Mouse (Mus musculus) midbrain, embryonic 16.5 days (tissue): ENCODE data around the gene Slc44a4. TPM values are rescaled to one million over a fixed set of nuclear protein-coding genes. Genes with fewer than 3 reads are reported as not detected.

Experiments
- ATAC-seq: fragments of 200-750 bp; cut with Nextera tagmentation; 2 replicates; pipeline ENCODE4 v1.8.0; 2017; ENCODE audit warnings: moderate TSS enrichment
- H3K27ac ChIP-seq: fragments of 300-500 bp; sonication (generic); 2 replicates; pipeline ENCODE4 v1.5.1; 2014; ENCODE audit warnings: mild to moderate bottlenecking, low read length, mixed read lengths
- H3K27me3 ChIP-seq: fragments of 300-500 bp; sonication (generic); 2 replicates; pipeline ENCODE4 v1.6.1; 2014; ENCODE audit warnings: low read depth, low read length, mixed read lengths; ENCODE audit not compliant: control insufficient read depth, insufficient read depth
- H3K36me3 ChIP-seq: fragments of 300-500 bp; sonication (generic); 2 replicates; pipeline ENCODE4 v1.6.1; 2014; ENCODE audit warnings: mild to moderate bottlenecking, low read length, moderate library complexity, mixed read lengths; ENCODE audit not compliant: control insufficient read depth, insufficient read depth
- H3K4me1 ChIP-seq: fragments of 300-500 bp; sonication (generic); 2 replicates; pipeline ENCODE4 v1.6.1; 2014; ENCODE audit warnings: mild to moderate bottlenecking, low read length, mixed read lengths; ENCODE audit not compliant: control insufficient read depth, insufficient read depth
- H3K4me2 ChIP-seq: fragments of 300-500 bp; sonication (generic); 2 replicates; pipeline ENCODE4 v1.6.1; 2014; ENCODE audit warnings: mild to moderate bottlenecking, low read length, mixed read lengths
- H3K4me3 ChIP-seq: fragments of 300-500 bp; sonication (generic); 2 replicates; pipeline ENCODE4 v1.5.1; 2014; ENCODE audit warnings: low read depth, mild to moderate bottlenecking, low read length, moderate library complexity, mixed read lengths
- H3K9ac ChIP-seq: fragments of 300-500 bp; sonication (generic); 2 replicates; pipeline ENCODE4 v1.6.1; 2014; ENCODE audit warnings: low read depth, low read length, mixed read lengths
- H3K9me3 ChIP-seq: fragments of 300-500 bp; sonication (generic); replicated peaks from 2 replicates; pipeline ENCODE4 v1.6.1; 2014; ENCODE audit warnings: mild to moderate bottlenecking, low read length, mixed read lengths; ENCODE audit not compliant: control insufficient read depth, poor library complexity, severe bottlenecking
- WGBS: fragments of 180-500 bp; shearing (Covaris S2); extraction: QIAGEN DNeasy Blood & Tissue Kit; methylation state at CpG from one replicate; pipeline ENCODE4 v1.1.7; 2014; 5-methylcytosine and 5-hydroxymethylcytosine counted together
- polyA plus RNA-seq: library from polyadenylated mRNA; unstranded; fragments of >200 nt; fragmentation: Nextera tagmentation; extraction: Ambion mirVana; gene quantifications from 2 replicates; pipeline ENCODE4 v1.2.1, GENCODE M21; 2015

The Slc44a4 gene
- polyA plus RNA-seq = 0.09 TPM in 1 of 2 replicates, not detected in the other

DNA sequence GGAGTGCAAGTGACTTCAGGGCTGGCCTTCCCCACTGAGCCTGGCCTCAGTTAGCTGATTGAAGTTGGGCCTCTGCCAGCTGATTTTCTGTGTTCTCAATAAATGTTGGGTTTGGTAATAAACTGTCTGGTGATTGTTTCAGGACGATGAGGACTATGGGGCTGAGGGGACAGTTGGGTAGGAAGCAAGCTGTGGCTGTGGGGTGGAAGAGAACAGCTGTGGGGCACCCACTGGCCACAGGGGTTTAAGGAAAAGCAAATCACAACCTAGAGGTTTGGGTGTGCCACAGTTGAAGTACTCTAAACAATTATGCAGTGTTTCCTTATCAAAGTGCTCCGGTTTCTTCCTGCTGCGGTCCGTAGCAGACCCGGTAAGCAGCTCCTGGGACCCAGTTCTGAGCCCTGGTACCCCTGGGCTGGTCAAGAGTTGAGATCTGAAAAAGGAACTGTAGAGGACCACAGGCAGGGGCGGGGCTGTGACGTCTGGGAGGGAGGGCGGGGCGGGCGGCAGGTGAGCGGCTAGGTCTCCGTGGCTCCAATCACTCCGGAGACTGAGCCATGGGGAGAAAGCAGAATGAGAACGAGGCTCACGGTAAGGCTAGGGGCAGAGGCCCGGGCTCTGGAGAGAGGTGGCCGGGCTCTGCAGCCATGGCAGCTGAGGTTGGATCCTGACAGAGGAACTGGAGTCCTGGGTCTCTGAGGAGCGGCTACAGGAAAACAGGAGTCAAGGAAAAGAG is at the start of gene Slc44a4:
Gene Slc44a4, plus strand, starts transcription at position 537 of the 736 bp plus-strand sequence.
- Histone ChIP-seq H3K4me2 (no peak within 1 kb of the TSS), H3K9me3 (no peaks in the 10 kb centered on the region), H3K36me3 (peaks cover 36% of the 10 kb centered on the region), H3K9ac (no peak within 1 kb of the TSS), H3K27ac (no peak within 1 kb of the TSS), H3K4me3 (no peak within 1 kb of the TSS), H3K27me3 (no peaks in the 10 kb centered on the region), H3K4me1 (no peaks in the 10 kb centered on the region)
- ATAC-seq = no peak
- 47% methylated on average over 18 of the region's 18 CpGs for WGBS

DNA sequence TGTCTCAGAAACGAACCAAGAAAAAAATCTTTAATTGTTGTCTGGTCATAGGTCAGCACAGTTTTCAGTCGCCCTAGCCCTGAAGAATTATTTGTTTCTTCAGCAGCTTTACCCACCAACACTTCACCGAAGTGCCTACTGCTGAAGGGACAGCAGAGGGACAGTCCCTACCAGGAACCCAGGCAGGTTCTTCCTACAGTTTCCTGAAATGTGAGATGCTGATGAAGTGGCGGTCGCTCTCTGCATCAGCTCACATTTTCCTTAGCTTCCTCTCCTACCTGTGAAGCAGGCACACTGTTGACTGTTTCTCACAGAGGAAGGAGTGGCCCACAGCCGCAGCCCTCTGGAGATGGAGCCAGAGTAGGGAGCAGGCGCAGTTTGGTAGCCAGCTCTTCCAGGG is 48.3 kb upstream of the Slc44a4 start:
- Histone ChIP-seq H3K9me3 (no peaks in the 10 kb centered on the region), H3K9ac (no peak overlapping the region), H3K4me3 (no peak overlapping the region), H3K27ac (no peak overlapping the region), H3K4me1 (no peaks in the 10 kb centered on the region), H3K36me3 (no peaks in the 10 kb centered on the region), H3K27me3 (no peaks in the 10 kb centered on the region), H3K4me2 (no peak overlapping the region)
- no peak for ATAC-seq
- 70% methylated on average over 7 of the region's 7 CpGs for WGBS

DNA sequence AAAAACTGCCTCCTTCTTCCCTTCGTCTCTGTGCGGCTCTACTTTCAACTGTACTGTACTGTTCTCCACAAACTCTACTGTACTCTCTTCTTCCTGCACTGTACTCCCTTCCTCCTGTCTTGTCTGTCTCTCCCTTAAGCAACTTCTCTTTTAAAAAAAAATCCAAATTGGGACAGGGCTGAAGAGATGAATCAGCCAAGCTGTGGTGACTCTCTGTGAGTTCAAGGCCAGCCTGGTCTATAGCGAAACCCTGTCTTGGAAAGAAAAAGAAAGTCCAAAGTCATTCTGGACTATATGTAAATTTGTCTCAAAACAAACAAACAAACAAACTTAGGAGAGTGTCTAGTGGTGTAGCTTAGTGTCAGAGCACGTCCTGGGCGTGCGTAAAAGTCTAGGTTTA is 39.9 kb upstream of the Slc44a4 start:
- H3K9me3 ChIP-seq = no peaks in the 10 kb centered on the region
- no peak for ATAC-seq
- no peaks in the 10 kb centered on the region for H3K36me3 ChIP-seq
- no peak overlapping the region for H3K9ac ChIP-seq
- H3K4me1 ChIP-seq = no peaks in the 10 kb centered on the region
- 96% methylated on average over 6 of the region's 6 CpGs for WGBS
- no peaks in the 10 kb centered on the region for H3K27me3 ChIP-seq
- H3K4me3 ChIP-seq = no peak overlapping the region
- H3K27ac ChIP-seq = no peak overlapping the region
- H3K4me2 ChIP-seq = no peak overlapping the region

DNA sequence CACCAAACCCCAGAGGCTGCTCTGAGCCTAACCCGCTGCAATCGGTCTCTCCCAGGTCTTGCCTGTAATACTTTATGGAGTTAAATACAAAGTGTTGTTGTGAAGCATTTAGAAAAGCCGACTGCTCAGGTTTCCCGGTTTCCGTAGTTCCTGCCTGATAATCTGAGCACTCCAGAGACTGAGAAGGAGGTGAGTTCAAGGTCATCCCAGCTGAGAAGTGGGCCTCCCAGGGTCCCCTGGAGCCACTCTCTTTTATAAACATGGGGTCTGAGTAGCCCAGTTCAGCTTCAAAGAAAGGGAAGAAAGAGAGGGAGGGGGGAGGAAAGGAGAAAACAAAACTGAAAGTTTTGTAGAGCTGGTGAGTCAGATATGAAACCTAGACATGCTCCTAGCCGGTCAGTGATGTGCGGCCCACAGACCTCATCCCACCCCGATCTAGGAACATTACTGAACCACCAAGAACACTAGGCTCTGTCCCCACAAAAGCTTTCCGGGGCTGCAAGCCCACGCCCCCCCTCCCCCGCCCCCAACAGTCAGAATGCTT is 34.9 kb upstream of the Slc44a4 start, which contains the start of gene Zbtb12:
Gene Zbtb12, plus strand, starts transcription at position 148 of the 544 bp plus-strand sequence.
- ATAC-seq = no peak
- Histone ChIP-seq H3K36me3 (no peaks in the 10 kb centered on the region), H3K27me3 (peaks cover 4% of the 10 kb centered on the region; the same call in 1 of the 2 replicates), H3K9me3 (no peaks in the 10 kb centered on the region), H3K4me3 (no peak within 1 kb of the TSS), H3K4me1 (no peaks in the 10 kb centered on the region), H3K4me2 (no peak within 1 kb of the TSS), H3K27ac (no peak within 1 kb of the TSS), H3K9ac (no peak within 1 kb of the TSS)
- 70% methylated on average over 11 of the region's 11 CpGs for WGBS

DNA sequence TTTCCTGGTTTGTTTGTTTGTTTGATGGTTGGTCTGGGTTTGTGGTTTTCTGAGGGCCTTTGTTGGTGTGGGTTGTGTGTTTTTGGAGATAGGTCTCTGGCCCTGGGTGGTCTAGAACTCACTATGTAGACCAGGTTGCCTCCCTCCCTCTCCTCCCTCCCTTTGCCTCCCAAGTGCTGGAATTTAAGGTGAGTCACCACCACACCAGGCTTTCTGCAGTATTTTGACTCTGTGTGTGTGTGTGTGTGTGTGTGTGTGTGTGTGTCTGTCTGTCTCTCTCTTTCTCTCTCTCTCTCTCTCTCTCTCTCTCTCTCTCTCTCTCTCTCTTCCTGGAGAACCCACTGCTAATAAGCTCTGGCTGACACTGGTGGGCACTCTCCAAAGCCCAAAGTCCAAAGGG is 33.1 kb upstream of the Slc44a4 start:
- H3K9ac ChIP-seq = no peak overlapping the region
- ATAC-seq = no peak
- no peak overlapping the region for H3K27ac ChIP-seq
- H3K36me3 ChIP-seq = no peaks in the 10 kb centered on the region
- no peaks in the 10 kb centered on the region for H3K9me3 ChIP-seq
- no peak overlapping the region for H3K4me3 ChIP-seq
- no peaks in the 10 kb centered on the region for H3K4me1 ChIP-seq
- no peak overlapping the region for H3K4me2 ChIP-seq
- H3K27me3 ChIP-seq = peaks cover 4% of the 10 kb centered on the region; the same call in 1 of the 2 replicates

DNA sequence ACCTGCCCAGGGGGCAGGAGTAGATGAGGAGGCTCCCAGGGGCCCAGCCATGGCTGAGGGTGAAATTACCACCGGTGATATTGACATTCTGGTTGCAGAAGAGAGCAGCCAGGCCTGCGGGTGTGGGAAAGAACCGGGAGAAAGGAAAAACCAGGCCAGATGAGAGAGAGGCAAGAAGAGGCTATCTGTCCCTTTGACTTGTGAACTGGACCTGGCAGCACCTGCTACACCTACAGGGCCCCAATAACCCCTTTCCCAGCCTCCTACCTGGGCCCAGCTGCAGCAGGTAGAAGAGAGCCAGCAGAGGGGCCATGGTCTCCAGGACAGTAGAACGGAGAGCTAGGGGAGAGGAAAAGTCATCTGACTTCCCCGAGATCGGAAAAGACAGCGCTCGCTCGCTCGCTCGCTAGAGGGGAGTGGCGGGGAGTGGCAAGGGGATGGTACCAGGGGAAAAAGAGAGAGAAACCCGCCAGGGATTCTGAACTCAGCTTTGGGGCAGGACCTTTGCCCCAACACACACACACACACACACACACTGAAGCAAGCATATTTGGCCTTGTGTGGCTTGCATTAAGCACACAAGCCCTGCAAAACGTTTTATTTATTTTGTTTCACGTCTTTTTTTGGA is 32.5 kb upstream of the Slc44a4 start, which contains the start of gene Gm20547:
Gene Gm20547, minus strand, starts transcription at position 360 of the 628 bp plus-strand sequence.
- no peak for ATAC-seq
- no peak within 1 kb of the TSS for H3K27ac ChIP-seq
- H3K27me3 ChIP-seq = peaks cover 4% of the 10 kb centered on the region; the same call in 1 of the 2 replicates
- H3K9ac ChIP-seq = no peak within 1 kb of the TSS
- H3K4me3 ChIP-seq = no peak within 1 kb of the TSS
- no peaks in the 10 kb centered on the region for H3K9me3 ChIP-seq
- no peaks in the 10 kb centered on the region for H3K36me3 ChIP-seq
- no peaks in the 10 kb centered on the region for H3K4me1 ChIP-seq
- no peak within 1 kb of the TSS for H3K4me2 ChIP-seq
- WGBS = 7% methylated on average over 15 of the region's 15 CpGs

DNA sequence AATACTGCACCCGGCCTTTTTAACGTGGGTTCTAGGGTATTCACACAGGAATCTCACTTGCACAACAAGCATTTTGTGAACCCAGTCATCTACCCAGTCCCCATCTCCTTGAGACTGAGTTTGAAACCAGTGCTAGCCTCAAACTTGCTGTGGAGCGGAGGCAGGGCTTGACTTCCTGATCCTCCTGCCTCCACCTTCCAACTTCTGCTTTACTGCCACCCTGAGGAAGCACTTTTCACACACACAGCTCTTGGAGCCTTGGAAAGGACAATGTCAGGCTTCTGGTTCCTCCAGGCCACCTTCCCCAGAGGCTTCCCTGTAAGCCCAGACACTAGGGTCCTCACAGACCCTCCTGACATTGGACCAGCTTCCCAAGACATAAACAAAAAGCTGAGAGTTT is 30.9 kb upstream of the Slc44a4 start:
- Histone ChIP-seq H3K4me3 (no peak overlapping the region), H3K9ac (no peak overlapping the region), H3K27me3 (peaks cover 4% of the 10 kb centered on the region; the same call in 1 of the 2 replicates), H3K4me1 (no peaks in the 10 kb centered on the region), H3K27ac (no peak overlapping the region), H3K4me2 (no peak overlapping the region), H3K36me3 (no peaks in the 10 kb centered on the region), H3K9me3 (no peaks in the 10 kb centered on the region)
- 60% methylated on average over 3 of the region's 3 CpGs for WGBS
- no peak for ATAC-seq

DNA sequence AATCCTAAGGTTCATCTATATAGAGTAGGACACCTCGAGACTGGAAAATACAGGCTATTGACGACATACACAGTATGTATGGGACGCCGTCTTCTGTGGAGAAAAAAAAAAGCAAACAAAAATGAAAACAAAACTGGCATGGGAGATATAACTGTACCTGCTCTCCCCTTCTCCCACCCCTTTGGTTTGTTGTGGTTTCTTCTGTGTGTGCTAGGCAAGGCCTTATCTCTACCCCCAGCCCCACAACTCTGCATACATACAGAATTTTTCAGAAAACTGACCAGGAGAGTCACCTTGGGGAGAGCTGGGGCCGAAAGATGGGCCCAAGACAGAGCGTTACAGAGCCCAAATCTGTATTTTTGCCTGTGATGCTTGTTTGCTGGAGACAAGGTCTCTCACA is 29.6 kb upstream of the Slc44a4 start:
- no peak for ATAC-seq
- no peak overlapping the region for H3K4me3 ChIP-seq
- no peaks in the 10 kb centered on the region for H3K9me3 ChIP-seq
- no peaks in the 10 kb centered on the region for H3K36me3 ChIP-seq
- H3K4me1 ChIP-seq = no peaks in the 10 kb centered on the region
- no peak overlapping the region for H3K27ac ChIP-seq
- H3K4me2 ChIP-seq = no peak overlapping the region
- WGBS = 87% methylated on average over 6 of the region's 6 CpGs
- H3K27me3 ChIP-seq = peaks cover 4% of the 10 kb centered on the region; the same call in 1 of the 2 replicates
- no peak overlapping the region for H3K9ac ChIP-seq

DNA sequence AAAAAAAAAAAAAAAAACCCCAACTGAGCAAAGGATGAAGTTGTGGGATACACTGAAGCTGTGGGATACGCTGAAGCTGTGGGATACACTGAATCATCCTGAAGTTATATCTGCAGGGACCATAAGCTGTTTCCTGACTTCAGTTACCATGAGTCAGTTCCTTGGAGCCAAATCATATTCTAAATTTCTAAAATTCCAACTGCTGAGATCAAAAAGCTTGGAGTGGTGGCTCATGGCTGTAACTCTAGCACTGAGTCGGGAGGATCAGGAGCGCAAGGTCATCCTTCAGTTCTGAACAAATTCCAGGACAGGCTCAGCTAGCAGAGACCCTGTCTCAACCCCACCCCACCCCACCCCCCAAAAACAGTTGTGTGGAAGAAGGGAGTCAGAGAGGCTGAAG is 28.7 kb upstream of the Slc44a4 start:
- no peaks in the 10 kb centered on the region for H3K36me3 ChIP-seq
- 87% methylated on average over 3 of the region's 3 CpGs for WGBS
- H3K4me2 ChIP-seq = no peak overlapping the region
- H3K9me3 ChIP-seq = no peaks in the 10 kb centered on the region
- no peak for ATAC-seq
- H3K27me3 ChIP-seq = peaks cover 4% of the 10 kb centered on the region; the same call in 1 of the 2 replicates
- no peak overlapping the region for H3K27ac ChIP-seq
- H3K4me1 ChIP-seq = no peaks in the 10 kb centered on the region
- H3K9ac ChIP-seq = no peak overlapping the region
- H3K4me3 ChIP-seq = no peak overlapping the region
